ENCODE assay signal across 10 mouse cellular contexts in the genomic region with DNA sequence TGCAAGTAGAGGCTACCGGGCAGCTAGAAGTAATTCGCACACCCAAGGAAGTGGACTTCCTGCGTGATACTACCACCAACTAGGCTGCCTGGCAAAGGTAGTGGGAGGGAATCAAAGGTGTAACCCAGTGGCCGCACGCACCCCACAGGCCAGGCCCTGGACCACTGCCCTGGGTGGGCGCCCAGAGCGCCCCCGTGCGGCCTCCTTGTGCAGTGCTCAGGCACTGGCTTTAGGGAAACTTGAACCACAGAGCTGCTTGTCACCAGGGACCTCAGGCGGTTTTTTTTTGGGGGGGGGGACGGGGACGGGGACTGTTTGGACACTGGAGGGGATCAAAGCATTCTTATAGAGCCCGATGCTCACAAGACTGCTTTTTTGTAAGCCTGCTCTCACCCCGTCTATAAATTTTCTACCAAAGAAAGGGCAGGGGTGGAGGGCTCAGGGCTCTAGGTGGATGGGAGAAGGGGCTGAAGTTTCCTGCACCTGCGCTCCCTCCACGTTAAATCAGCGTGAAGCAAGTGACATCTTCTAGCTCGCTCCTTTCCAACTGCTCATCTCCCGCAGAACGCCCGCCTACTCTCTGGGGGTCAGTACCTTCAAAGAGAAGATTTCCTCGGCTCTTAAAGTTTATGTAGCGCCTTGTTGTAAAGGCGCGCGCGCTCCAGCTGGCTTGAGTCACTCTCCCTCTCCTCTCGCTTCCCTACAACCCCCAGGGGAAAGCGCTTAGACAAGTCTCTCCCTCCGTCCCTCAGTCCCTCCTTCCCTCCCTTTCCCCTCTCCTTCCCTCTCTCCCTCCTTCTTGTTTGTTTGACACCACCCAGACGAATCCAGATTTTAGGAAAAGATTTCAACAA. TPM values are rescaled to one million over a fixed set of nuclear protein-coding genes. Genes with fewer than 3 reads are reported as not detected.
DNase-seq lines count a peak whose midpoint lies in the region; ATAC-seq and TF ChIP-seq lines count a peak whose summit lies in the region.
"Had no signal": no experiment of that assay in that cellular context is flagged by ENCODE, and none has a peak within 500 bp of the region (broad histone marks: within the 10 kb centered on the region; RNA-seq: fewer than 3 reads in every experiment).

No protein-coding gene starts in this region.

- peak; percentile 59 for DNase-seq in heart, adult 11 months
- no peak for DNase-seq in heart, postnatal 10 days
- no peak for DNase-seq in lung, adult 2 months
- DNase-seq in hindbrain, embryonic 14.5 days (ENCODE audit: low spot score) = no peak
- DNase-seq in stomach, postnatal 0 days (ENCODE audit: low spot score) = no peak
- DNase-seq in adrenal gland, postnatal 36 days = no peak

- no peak for TF ChIP-seq CTCF in lung, adult 2 months (IDR thresholded peaks at IDR 0.05; ENCODE audit: insufficient read depth, low read length)
- TF ChIP-seq CTCF in stomach, postnatal 0 days (IDR thresholded peaks at IDR 0.05; ENCODE audit: low read depth) = peak; percentile 48

- H3K4me2 ChIP-seq in lung, embryonic 15.5 days = 0 out of 2 replicates have a peak overlapping the region, but pooled peaks have one; percentile 2
- H3K4me2 ChIP-seq in hindbrain, embryonic 14.5 days (replicated peaks) = 0 out of 2 replicates have a peak overlapping the region, but pooled peaks have one; percentile 7
- no peak overlapping the region for H3K4me2 ChIP-seq in stomach, postnatal 0 days (replicated peaks; ENCODE audit: low read depth)

- no peak for TF ChIP-seq POLR2A in lung, adult 2 months (IDR thresholded peaks at IDR 0.05; ENCODE audit: borderline replicate concordance, extremely low read depth, low read depth, low read length)

- H3K9me3 ChIP-seq in lung, embryonic 15.5 days = no peaks in the 10 kb centered on the region
- no peaks in the 10 kb centered on the region for H3K9me3 ChIP-seq in hindbrain, embryonic 14.5 days (ENCODE audit: control insufficient read depth, low read length)
- H3K9me3 ChIP-seq in stomach, postnatal 0 days (ENCODE audit: control insufficient read depth, low read length) = no peaks in the 10 kb centered on the region

- H3K9ac ChIP-seq in lung, embryonic 15.5 days = no peak overlapping the region
- H3K9ac ChIP-seq in hindbrain, embryonic 14.5 days = no peak overlapping the region
- H3K9ac ChIP-seq in stomach, postnatal 0 days (ENCODE audit: low read length) = no peak overlapping the region

- no peak for TF ChIP-seq EP300 in stomach, postnatal 0 days (optimal IDR thresholded peaks at IDR 0.05)

- peaks cover 82% of the 10 kb centered on the region for H3K27me3 ChIP-seq in lung, embryonic 15.5 days
- H3K27me3 ChIP-seq in hindbrain, embryonic 14.5 days (ENCODE audit: control insufficient read depth, insufficient read depth, low read length) = peaks cover 74% of the 10 kb centered on the region
- peaks cover 22% of the 10 kb centered on the region; the same call in 1 of the 2 replicates for H3K27me3 ChIP-seq in stomach, postnatal 0 days (ENCODE audit: control insufficient read depth, insufficient read depth, low read length)

- H3K36me3 ChIP-seq in lung, embryonic 15.5 days = no peaks in the 10 kb centered on the region
- H3K36me3 ChIP-seq in hindbrain, embryonic 14.5 days (replicated peaks; ENCODE audit: control insufficient read depth, insufficient read depth) = no peaks in the 10 kb centered on the region
- H3K36me3 ChIP-seq in stomach, postnatal 0 days (ENCODE audit: control insufficient read depth, insufficient read depth, low read length) = no peaks in the 10 kb centered on the region

- H3K4me1 ChIP-seq in lung, embryonic 15.5 days = no peaks in the 10 kb centered on the region
- H3K4me1 ChIP-seq in lung, adult 2 months (ENCODE audit: control insufficient read depth, insufficient read depth, low read length) = no peaks in the 10 kb centered on the region
- no peaks in the 10 kb centered on the region for H3K4me1 ChIP-seq in hindbrain, embryonic 14.5 days (replicated peaks; ENCODE audit: control insufficient read depth, insufficient read depth, low read length)
- no peaks in the 10 kb centered on the region for H3K4me1 ChIP-seq in stomach, postnatal 0 days (replicated peaks; ENCODE audit: control insufficient read depth, insufficient read depth)

- no peak overlapping the region for H3K27ac ChIP-seq in lung, embryonic 15.5 days
- H3K27ac ChIP-seq in hindbrain, embryonic 14.5 days = no peak overlapping the region
- no peak overlapping the region for H3K27ac ChIP-seq in stomach, postnatal 0 days (replicated peaks)

- intact Hi-C loops in heart, postnatal 10 days (cut with DNase I) = no loop called here

- WGBS in lung, embryonic 15.5 days = 2% methylated on average over 31 of the region's 31 CpGs
- 7% methylated on average over 31 of the region's 31 CpGs for WGBS in lung, adult 2 months
- WGBS in hindbrain, embryonic 14.5 days = 2% methylated on average over 31 of the region's 31 CpGs
- 8% methylated on average over 31 of the region's 31 CpGs for WGBS in stomach, postnatal 0 days

- H3K4me3 ChIP-seq in lung, embryonic 15.5 days = no peak overlapping the region
- no peak overlapping the region for H3K4me3 ChIP-seq in lung, adult 2 months (replicated peaks; ENCODE audit: extremely low read depth, low read depth, low read length)
- H3K4me3 ChIP-seq in hindbrain, embryonic 14.5 days (replicated peaks; ENCODE audit: low read length) = no peak overlapping the region
- H3K4me3 ChIP-seq in stomach, postnatal 0 days (ENCODE audit: low read depth, low read length) = no peak overlapping the region

- ATAC-seq in lung, embryonic 15.5 days (ENCODE audit: borderline replicate concordance, extremely low read depth, low FRiP score, low TSS enrichment) = no peak
- ATAC-seq in hindbrain, embryonic 14.5 days (ENCODE audit: low FRiP score) = no peak
- ATAC-seq in stomach, postnatal 0 days (ENCODE audit: low FRiP score, low TSS enrichment) = no peak
- ATAC-seq in megakaryocyte progenitor cell, adult 5-6 weeks (replicated peaks; ENCODE audit: poor library complexity) = no peak
- ATAC-seq: CD4-positive, CD25-positive, alpha-beta regulatory T cell, adult 4 months had no signal

RNA-seq across cellular contexts. Expression of a gene that starts 6.5 kb away (rescaled TPM):
- under 1 TPM; 0.36 to 0.42 TPM for total RNA-seq in heart, postnatal 10 days (2021)
- 0.76 and 1.6 TPM in 2 replicates for polyA plus RNA-seq in lung, embryonic 15.5 days (2015; fragmentation: Nextera tagmentation; extraction: Ambion mirVana)
- 0.86 and 1.5 TPM in 2 replicates for polyA plus RNA-seq in lung, adult 2 months (2012; rRNA removed)
- polyA plus RNA-seq in hindbrain, embryonic 14.5 days (2014; fragmentation: Nextera tagmentation; extraction: Ambion mirVana) = not detected in 2 replicates
- polyA plus RNA-seq in stomach, postnatal 0 days (2015; fragmentation: Nextera tagmentation; extraction: Ambion mirVana) = 1.2 and 1.3 TPM in 2 replicates
- total RNA-seq in megakaryocyte progenitor cell, adult 5-6 weeks (2015) = not detected in 2 replicates
- total RNA-seq in megakaryocyte progenitor cell, adult 5-6 weeks (2017) = not detected in 2 replicates
- total RNA-seq in adrenal gland, postnatal 36 days (2021) = 1 to 10 TPM; 4.3 to 5.1 TPM
- polyA plus RNA-seq: CD4-positive, CD25-positive, alpha-beta regulatory T cell, adult 4 months had no signal

RNA-seq across cellular contexts. Expression of a gene that starts 55.6 kb away (rescaled TPM):
- not detected for total RNA-seq in heart, postnatal 10 days (2021)
- polyA plus RNA-seq in lung, embryonic 15.5 days (2015; fragmentation: Nextera tagmentation; extraction: Ambion mirVana) = 0.29 and 0.43 TPM in 2 replicates
- polyA plus RNA-seq in lung, adult 2 months (2012; rRNA removed) = 0.42 and 1.0 TPM in 2 replicates
- 0.80 and 0.86 TPM in 2 replicates for polyA plus RNA-seq in hindbrain, embryonic 14.5 days (2014; fragmentation: Nextera tagmentation; extraction: Ambion mirVana)
- 0.07 and 0.16 TPM in 2 replicates for polyA plus RNA-seq in stomach, postnatal 0 days (2015; fragmentation: Nextera tagmentation; extraction: Ambion mirVana)
- not detected in 2 replicates for total RNA-seq in megakaryocyte progenitor cell, adult 5-6 weeks (2015)
- not detected in 2 replicates for total RNA-seq in megakaryocyte progenitor cell, adult 5-6 weeks (2017)
- total RNA-seq in adrenal gland, postnatal 36 days (2021) = not detected
- total RNA-seq: left cerebral cortex, adult 18-20 months had no signal
- polyA plus RNA-seq: CD4-positive, CD25-positive, alpha-beta regulatory T cell, adult 4 months had no signal
